Mouse (Mus musculus): ENCODE measurements at regions not wholly inside any gene's neighbourhood (a gene's known extent, or its start where the extent isn't known, plus 50 kb on each side); places are given as distances from the start of the nearest gene placed in this dataset.

- H3ac ChIP-seq (ENCODE audit: control insufficient read depth, insufficient read length, low read depth), result no peak overlapping the region
- no peak overlapping the region for H3K4me3 ChIP-seq (ENCODE audit: insufficient read depth, poor library complexity, severe bottlenecking)
- no peaks in the 10 kb centered on the region for H3K79me3 ChIP-seq (ENCODE audit: low read depth)
- H3K79me2 ChIP-seq (ENCODE audit: control insufficient read depth, insufficient read depth), result no peaks in the 10 kb centered on the region
- H3K36me3 ChIP-seq (ENCODE audit: control insufficient read depth, insufficient read depth), result no peaks in the 10 kb centered on the region
- TF ChIP-seq FOSL1 (IDR thresholded peaks at IDR 0.05; ENCODE audit: insufficient read depth, low read length, poor library complexity, severe bottlenecking), result no peak
- no peaks in the 10 kb centered on the region for H3K27me3 ChIP-seq (ENCODE audit: control insufficient read depth, insufficient read depth, insufficient read length)
Measured at GRCm38 (mm10) chr13:44509526-44510159, 219.6 kb upstream of the Jarid2 start.

GRCm38 (mm10) chr13:44513378-44514285, 215.6 kb upstream of the Jarid2 start:
- no peaks in the 10 kb centered on the region for H3K27me3 ChIP-seq (ENCODE audit: control insufficient read depth, insufficient read depth, insufficient read length)
- H3K79me2 ChIP-seq (ENCODE audit: control insufficient read depth, insufficient read depth), result no peaks in the 10 kb centered on the region
- H3K79me3 ChIP-seq (ENCODE audit: low read depth), result no peaks in the 10 kb centered on the region
- H3K36me3 ChIP-seq (ENCODE audit: control insufficient read depth, insufficient read depth), result no peaks in the 10 kb centered on the region
- no peak for TF ChIP-seq CEBPB (IDR thresholded peaks at IDR 0.05; ENCODE audit: low read depth)
- TF ChIP-seq CTCF (IDR thresholded peaks at IDR 0.05; ENCODE audit: control insufficient read depth, insufficient read depth, insufficient read length), result no peak
- TF ChIP-seq FOSL1 (IDR thresholded peaks at IDR 0.05; ENCODE audit: insufficient read depth, low read length, poor library complexity, severe bottlenecking), result no peak
- TF ChIP-seq USF1 (IDR thresholded peaks at IDR 0.05; ENCODE audit: low read depth), result no peak
- no peak for TF ChIP-seq MYOG (IDR thresholded peaks at IDR 0.05; ENCODE audit: control insufficient read depth, extremely low read depth, insufficient read length)
- no peak for TF ChIP-seq MAX (IDR thresholded peaks at IDR 0.05)
- no peak overlapping the region for H3K4me3 ChIP-seq (ENCODE audit: insufficient read depth, poor library complexity, severe bottlenecking)
- H3ac ChIP-seq (ENCODE audit: control insufficient read depth, insufficient read length, low read depth), result no peak overlapping the region

- Histone ChIP-seq H3K36me3 (ENCODE audit: control insufficient read depth, insufficient read depth) (no peaks in the 10 kb centered on the region), H3K79me3 (ENCODE audit: low read depth) (no peaks in the 10 kb centered on the region), H3K4me3 (ENCODE audit: insufficient read depth, poor library complexity, severe bottlenecking) (no peak overlapping the region), H3K27me3 (ENCODE audit: control insufficient read depth, insufficient read depth, insufficient read length) (no peaks in the 10 kb centered on the region), H3K79me2 (ENCODE audit: control insufficient read depth, insufficient read depth) (no peaks in the 10 kb centered on the region), H3ac (ENCODE audit: control insufficient read depth, insufficient read length, low read depth) (no peak overlapping the region)
- TF ChIP-seq FOSL1 (IDR thresholded peaks at IDR 0.05; ENCODE audit: insufficient read depth, low read length, poor library complexity, severe bottlenecking), result no peak
- no peak for TF ChIP-seq MYOG (IDR thresholded peaks at IDR 0.05; ENCODE audit: control insufficient read depth, extremely low read depth, insufficient read length)
- TF ChIP-seq CEBPB (IDR thresholded peaks at IDR 0.05; ENCODE audit: low read depth), result no peak
- TF ChIP-seq MAX (IDR thresholded peaks at IDR 0.05), result no peak
- no peak for TF ChIP-seq USF1 (IDR thresholded peaks at IDR 0.05; ENCODE audit: low read depth)
- no peak for TF ChIP-seq MYOD1 (IDR thresholded peaks at IDR 0.05; ENCODE audit: control insufficient read depth, insufficient read length, low read depth)
- no peak for TF ChIP-seq CTCF (IDR thresholded peaks at IDR 0.05; ENCODE audit: control insufficient read depth, insufficient read depth, insufficient read length)
Measured at GRCm38 (mm10) chr13:44514636-44515158, 214.6 kb upstream of the Jarid2 start.

GRCm38 (mm10) chr13:44516863-44517262, 212.4 kb upstream of the Jarid2 start:
- TF ChIP-seq MAX (IDR thresholded peaks at IDR 0.05) (no peak), MYOG (IDR thresholded peaks at IDR 0.05; ENCODE audit: control insufficient read depth, extremely low read depth, insufficient read length) (no peak), CEBPB (IDR thresholded peaks at IDR 0.05; ENCODE audit: low read depth) (no peak), FOSL1 (IDR thresholded peaks at IDR 0.05; ENCODE audit: insufficient read depth, low read length, poor library complexity, severe bottlenecking) (no peak), USF1 (IDR thresholded peaks at IDR 0.05; ENCODE audit: low read depth) (no peak), MYOD1 (IDR thresholded peaks at IDR 0.05; ENCODE audit: control insufficient read depth, insufficient read length, low read depth) (no peak), CTCF (IDR thresholded peaks at IDR 0.05; ENCODE audit: control insufficient read depth, insufficient read depth, insufficient read length) (no peak)
- H3K79me3 ChIP-seq (ENCODE audit: low read depth), result no peaks in the 10 kb centered on the region
- no peaks in the 10 kb centered on the region for H3K27me3 ChIP-seq (ENCODE audit: control insufficient read depth, insufficient read depth, insufficient read length)
- H3K79me2 ChIP-seq (ENCODE audit: control insufficient read depth, insufficient read depth), result no peaks in the 10 kb centered on the region
- no peaks in the 10 kb centered on the region for H3K36me3 ChIP-seq (ENCODE audit: control insufficient read depth, insufficient read depth)
- no peak overlapping the region for H3K4me3 ChIP-seq (ENCODE audit: insufficient read depth, poor library complexity, severe bottlenecking)
- H3ac ChIP-seq (ENCODE audit: control insufficient read depth, insufficient read length, low read depth), result no peak overlapping the region

- Histone ChIP-seq H3K79me2 (ENCODE audit: control insufficient read depth, insufficient read depth) (no peaks in the 10 kb centered on the region), H3K36me3 (ENCODE audit: control insufficient read depth, insufficient read depth) (no peaks in the 10 kb centered on the region), H3K27me3 (ENCODE audit: control insufficient read depth, insufficient read depth, insufficient read length) (no peaks in the 10 kb centered on the region), H3ac (ENCODE audit: control insufficient read depth, insufficient read length, low read depth) (no peak overlapping the region), H3K4me3 (ENCODE audit: insufficient read depth, poor library complexity, severe bottlenecking) (no peak overlapping the region), H3K79me3 (ENCODE audit: low read depth) (no peaks in the 10 kb centered on the region)
- TF ChIP-seq CTCF (IDR thresholded peaks at IDR 0.05; ENCODE audit: control insufficient read depth, insufficient read depth, insufficient read length) (no peak), CEBPB (IDR thresholded peaks at IDR 0.05; ENCODE audit: low read depth) (no peak), MAX (IDR thresholded peaks at IDR 0.05) (no peak), MYOD1 (IDR thresholded peaks at IDR 0.05; ENCODE audit: control insufficient read depth, insufficient read length, low read depth) (no peak), MYOG (IDR thresholded peaks at IDR 0.05; ENCODE audit: control insufficient read depth, extremely low read depth, insufficient read length) (no peak), FOSL1 (IDR thresholded peaks at IDR 0.05; ENCODE audit: insufficient read depth, low read length, poor library complexity, severe bottlenecking) (no peak), USF1 (IDR thresholded peaks at IDR 0.05; ENCODE audit: low read depth) (no peak)
Measured at GRCm38 (mm10) chr13:44517312-44517711, 212.0 kb upstream of the Jarid2 start.

Measured in C2C12 (cell line).